Mouse (Mus musculus): ENCODE measurements at regions not wholly inside any gene's neighbourhood (a gene's known extent, or its start where the extent isn't known, plus 50 kb on each side); places are given as distances from the start of the nearest gene placed in this dataset.

DNA sequence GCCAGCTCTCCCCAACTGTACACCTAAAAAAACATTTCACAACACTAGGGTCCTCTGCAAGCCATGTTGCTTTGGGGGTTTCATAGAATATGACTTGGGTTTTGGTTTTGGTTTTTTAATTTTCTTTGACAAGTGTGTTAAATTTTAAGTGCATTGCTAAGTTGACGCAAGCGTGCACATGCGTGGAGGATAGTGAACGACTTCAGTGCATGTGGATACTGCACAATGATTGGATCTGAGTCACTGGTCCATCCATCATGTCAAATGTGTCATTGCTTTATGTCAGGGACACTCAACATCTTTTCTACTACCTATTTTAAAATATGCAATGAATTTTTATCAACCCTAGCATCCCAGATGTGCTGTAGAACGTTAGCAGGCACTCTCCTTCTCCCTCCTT is 134.5 kb upstream of the Pum3 start:
- no peak for DNase-seq (ENCODE audit: low spot score)

DNA sequence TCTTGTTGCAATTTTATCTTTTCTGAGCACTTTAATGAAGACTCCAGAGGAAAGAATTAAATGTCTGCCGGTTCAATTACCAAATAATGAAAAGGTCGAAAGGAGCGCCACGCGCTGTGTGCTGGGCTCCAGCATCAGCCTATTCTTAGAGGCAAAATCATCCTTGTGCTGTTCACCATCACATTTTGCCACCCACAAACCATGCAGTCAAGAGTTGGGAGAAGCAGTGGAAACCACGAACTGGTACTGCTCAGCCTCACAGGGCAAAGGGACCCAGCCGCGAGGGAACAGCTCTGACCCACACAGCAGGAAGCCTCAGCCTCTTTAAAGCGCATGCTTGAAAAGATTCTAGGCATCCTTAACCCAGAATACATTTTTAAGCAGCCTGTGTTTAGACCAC is 134.0 kb upstream of the Pum3 start:
- no peak for DNase-seq (ENCODE audit: low spot score)

DNA sequence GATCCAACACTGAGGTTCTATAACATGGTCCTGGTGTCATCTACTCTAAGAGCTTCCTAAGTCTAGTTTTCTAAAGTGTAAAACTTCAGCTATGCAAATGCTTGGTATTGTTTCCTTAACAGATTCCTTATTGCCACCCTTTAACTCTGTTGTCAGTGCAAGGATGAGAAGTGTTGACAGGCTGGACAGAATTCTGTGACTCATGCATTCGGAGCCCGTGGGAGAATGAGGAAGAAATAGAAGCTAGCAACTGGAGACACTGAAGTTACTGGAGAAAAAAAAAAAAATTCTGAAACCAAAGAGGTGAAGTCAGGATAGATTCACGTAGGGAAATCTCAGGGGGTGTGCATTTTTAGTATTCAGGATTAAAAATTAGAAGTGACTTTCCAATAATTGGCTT is 128.6 kb upstream of the Pum3 start:
- no peak for DNase-seq (ENCODE audit: low spot score)

DNA sequence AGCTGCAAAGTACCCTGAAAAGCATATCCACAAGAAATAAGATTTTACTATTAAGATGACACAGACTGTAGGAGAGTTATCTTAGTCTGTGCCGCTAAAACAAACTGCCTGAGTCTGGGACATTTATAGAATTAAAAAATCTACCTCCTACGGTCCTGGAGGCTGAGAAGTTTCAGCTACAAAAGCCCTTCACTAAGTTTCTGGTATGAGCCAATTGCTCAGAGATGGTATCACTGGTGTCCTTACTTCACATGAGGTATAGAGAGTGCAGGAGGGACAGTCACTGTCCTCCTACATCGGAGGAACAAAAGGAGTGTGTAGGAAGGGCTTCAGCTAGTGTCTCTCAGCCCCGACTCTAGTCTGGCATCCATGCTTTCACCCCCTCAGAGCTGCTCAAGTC is 127.1 kb upstream of the Pum3 start:
- DNase-seq (ENCODE audit: low spot score), result no peak

DNA sequence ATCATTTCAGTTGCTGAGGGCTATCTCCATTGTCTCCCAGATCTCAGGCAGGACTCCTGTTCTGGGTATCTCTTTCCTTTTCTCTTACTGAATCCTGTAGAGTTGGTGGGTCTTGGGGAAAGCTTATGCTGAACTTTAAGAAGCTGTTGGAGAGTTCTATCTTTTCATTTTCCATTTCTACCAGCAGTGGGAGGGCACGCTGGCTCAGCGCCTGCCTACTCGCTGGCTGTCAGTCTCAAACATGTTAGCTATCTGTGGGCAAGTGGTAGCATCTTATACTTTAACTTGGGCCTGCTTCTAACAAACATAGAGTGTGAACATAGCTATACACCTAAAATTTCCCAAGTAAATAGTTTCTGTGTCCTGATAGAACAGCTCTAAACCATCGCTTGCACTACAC is 125.2 kb upstream of the Pum3 start:
- DNase-seq (ENCODE audit: low spot score), result no peak

DNA sequence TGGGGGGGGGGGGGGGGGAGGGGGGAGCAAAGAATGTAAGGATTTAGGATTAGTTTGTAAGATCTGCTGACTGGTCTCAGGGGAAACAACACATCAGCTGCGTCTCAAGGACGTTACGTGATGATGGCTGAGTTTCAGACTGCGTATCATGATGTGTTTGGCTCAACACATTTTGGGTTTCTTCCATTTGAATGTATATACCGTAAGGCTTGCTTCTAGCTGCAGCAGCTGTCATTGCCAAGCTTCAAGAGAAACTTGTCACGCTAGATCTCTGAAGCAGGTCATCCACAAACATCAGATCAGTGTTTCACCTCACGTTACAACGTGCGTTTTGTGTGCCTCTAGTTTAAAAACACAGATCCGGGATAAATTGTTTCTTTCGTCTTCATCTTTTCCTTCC is 123.6 kb upstream of the Pum3 start:
- no peak for DNase-seq (ENCODE audit: low spot score)

DNA sequence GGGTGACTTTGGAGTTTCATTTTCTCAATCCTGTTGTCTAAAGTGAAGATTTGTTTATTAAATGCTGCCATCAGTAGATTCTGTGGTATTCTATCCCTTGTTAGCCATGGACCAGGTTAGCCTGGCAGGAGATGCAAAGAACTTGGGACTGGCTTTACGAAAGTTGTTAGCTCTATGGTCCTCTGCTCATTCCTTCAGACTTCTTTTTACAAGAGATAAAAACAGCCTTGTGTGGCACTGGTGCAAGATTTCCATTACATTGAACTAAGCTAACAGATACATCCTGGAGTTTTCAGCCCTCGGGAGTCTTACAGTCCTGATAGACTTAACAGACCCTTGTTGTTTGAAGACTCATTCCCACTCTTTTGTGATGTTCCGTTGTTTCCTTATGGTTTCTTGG is 108.1 kb upstream of the Pum3 start:
- DNase-seq (ENCODE audit: low spot score), result no peak

DNA sequence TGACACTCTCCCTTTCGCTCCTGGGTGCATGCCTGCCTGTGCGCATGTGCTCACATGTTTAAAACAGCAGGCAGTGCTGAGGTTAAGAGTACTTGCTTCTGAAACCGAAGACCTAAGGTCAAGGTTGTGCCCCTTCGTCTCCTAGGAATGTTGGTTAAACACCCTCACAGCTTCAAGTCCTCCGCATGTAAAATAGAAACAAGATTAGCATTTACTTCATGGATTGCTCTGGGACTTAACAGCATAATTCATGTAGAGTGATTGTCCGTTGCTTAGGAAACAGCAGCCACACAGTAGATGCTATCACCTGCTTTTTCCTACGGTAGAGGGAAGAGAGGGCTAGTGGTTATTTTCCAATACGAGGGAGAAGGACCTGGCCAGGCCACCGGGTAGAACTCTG is 107.4 kb upstream of the Pum3 start:
- DNase-seq (ENCODE audit: low spot score), result no peak

DNA sequence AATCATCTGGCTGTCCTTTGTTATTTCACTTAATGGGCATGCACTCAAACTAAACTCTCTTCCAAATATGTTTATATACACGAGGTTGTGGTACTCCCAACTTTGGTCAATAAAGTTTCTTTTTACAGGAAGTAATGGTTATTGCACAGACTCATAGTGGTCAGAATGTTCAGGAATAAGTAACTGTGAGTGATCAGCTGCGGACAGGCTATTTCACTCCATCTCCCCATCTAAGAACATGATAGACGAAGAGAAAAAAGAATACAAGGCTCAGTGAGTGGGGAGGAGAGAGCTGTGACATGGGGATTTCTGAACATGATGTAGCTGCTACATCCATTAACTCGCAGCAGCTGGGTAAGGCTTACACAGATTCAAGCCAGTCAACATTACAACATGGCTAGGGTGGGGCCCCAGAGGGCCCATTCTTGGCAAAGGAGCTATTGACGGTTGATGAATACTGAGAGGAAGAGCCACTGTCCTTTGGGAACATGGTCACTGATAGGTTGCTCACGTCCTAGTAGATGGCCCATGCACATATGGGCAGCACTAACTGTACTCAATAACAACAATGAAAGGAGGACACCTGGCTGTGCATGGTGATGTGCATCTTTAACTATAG is 98.4 kb upstream of the Pum3 start:
- no peak for DNase-seq (ENCODE audit: low spot score)

DNA sequence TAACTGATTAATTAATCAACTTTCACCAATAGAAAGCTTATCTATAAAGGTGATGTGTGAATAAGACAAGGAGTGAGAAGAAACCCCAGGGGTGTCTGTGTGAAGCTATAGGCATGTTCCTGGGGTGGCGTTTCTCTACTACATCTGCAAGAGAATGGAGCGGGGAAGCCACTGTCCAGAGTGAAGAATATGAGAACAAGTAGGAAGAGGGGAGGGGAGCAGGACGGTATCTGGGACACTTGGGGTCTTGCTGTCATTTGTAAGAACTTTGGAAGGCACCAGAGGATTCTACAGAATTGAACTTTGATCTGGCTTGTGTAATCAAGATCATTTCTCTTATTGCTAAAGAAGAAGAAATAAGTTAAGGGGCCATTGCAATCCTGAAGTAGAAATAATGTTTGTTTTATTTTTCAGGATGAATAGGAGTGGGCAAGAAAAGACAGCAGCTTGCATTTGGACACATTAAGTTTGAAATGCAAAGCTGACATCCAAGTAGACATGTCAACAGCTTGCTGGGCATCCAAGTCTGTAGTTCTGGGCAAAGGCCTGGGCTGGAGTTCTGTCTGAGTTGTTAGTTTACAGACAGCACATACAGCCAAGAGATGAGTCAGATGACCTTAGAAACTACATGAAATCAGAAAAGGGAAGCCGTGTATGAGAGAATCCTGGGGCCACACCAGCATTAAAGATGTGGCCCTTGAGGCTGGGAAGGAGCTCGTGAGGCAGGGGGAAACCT is 89.9 kb upstream of the Pum3 start:
- DNase-seq (ENCODE audit: low spot score), result no peak

DNA sequence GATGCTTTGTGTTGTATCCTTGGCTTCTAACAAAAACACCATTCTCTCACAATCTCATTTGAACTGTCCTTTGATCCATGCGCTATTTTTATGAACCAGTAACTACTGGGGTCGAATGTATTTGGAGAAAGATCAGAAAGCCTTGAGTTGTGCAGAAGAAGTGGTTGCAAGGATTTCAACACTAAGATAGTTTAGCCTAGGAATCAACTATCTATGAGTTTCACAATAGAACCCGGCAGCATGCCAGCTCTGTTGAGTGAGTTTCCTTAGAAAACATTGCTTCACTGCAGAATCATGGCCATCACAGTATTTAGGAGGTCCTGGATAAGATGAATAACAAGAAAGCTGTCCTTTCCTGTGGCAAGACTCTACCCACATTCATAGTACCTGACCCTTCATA is 84.6 kb upstream of the Pum3 start:
- no peak for DNase-seq (ENCODE audit: low spot score)

DNA sequence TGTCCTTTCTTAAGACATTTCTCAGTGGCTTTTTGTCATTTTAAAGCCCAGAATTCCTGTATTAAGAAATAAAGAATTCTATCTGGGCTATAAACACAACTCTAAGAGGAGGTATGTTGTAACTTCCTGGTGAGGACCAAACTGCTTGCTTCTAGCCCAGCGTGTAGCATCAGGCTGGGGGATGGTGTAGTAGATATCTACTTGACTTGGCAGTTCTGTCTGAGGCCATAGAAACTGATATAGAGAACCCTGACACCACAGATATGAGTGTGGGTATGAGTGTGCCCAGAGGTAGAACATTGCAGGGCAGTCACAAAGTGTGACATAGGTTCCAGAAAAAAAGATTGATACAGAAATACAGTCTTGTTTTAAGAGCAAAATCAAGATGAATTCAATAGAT is 83.9 kb upstream of the Pum3 start:
- no peak for DNase-seq (ENCODE audit: low spot score)

DNA sequence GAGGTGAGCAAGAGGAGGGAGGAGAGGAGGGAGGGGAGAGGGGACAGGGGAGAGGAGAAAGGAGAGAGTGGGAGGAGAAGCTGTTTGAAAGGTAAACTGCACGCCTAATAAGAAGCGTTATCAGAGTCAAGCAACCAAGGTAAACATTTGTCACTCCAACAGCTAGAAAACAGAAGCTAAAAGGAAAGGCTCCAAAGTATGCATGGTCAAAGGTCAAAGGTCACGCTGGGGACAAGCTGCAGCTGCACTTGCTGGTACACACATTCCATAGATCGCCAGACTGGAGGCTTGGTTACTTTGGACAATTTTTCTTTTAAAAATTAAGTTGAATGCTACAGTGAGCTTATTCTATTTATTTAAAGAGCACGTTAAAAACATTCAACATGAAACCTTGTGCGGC is 81.7 kb upstream of the Pum3 start:
- no peak for DNase-seq (ENCODE audit: low spot score)

DNA sequence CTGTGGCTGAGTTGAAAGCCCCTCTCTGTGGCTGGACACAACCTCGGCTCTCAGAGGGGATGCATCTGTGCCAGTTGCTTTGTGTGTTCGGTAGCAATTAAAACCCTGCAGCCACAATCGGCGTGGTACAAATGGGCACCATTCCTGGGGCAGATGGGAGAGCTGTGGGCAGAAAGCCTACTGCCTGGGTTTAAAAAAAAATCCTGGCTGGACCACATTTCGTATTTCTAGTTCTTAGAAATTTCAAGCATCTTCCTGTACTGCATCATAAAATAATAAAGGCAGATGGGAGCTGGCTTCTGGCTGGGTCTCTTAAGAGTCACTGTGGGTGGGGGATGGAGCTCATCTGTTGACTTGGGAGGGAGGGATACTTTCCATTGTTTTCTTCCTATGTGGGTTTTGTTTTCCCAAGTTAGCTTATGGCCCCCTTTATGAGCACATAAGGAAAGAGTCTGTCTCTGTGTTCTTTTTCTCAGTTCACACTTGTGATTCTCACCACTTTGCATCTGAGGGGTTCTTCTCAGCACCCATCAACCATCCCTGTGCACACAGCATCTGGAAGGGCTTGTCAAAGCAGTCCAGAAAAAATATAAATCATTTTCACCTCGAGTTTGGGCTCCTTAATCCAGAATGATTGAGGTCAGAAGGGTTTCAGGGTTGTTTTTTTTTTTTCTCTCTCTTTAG is 80.5 kb upstream of the Pum3 start:
- no peak for DNase-seq (ENCODE audit: low spot score)

DNA sequence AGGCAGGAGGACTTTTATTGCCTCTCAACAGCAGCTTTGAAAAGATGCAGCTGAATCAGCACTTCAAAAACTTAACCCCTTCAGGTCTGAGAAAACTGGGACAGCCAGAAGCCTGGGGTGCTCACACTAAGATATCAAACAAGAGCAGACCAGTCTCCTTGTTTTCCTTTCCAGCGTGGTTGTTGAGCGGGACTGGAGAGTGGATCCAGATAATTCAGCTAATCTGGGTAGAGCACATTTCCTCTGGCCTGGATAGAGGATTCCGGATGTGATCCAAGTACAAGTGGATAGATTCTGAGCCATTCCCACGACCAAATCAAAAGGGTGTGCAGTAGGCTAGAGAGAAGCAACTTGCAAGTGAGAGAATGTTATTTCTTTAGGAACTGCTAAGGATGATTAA is 68.7 kb upstream of the Pum3 start:
- DNase-seq (ENCODE audit: low spot score), result no peak

DNA sequence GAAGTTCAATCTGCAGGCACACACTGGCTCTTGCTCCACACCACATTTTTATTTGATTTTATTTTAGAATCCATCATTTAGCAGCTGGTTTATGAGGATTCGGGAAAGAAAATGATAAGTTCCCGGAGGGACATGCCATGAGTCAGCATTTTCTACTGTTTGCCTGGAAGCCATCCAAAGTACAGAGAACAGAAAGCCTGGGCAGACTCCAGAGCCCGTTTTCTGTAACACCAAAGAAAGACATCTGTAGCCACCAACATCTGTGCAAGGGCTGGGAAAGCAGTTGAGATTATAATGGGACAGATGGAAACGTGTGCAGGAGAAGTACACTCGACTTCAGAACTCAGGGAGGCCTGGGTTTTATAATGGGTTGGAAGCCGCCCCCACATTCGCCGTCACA is 62.8 kb upstream of the Pum3 start:
- DNase-seq (ENCODE audit: low spot score), result no peak

DNA sequence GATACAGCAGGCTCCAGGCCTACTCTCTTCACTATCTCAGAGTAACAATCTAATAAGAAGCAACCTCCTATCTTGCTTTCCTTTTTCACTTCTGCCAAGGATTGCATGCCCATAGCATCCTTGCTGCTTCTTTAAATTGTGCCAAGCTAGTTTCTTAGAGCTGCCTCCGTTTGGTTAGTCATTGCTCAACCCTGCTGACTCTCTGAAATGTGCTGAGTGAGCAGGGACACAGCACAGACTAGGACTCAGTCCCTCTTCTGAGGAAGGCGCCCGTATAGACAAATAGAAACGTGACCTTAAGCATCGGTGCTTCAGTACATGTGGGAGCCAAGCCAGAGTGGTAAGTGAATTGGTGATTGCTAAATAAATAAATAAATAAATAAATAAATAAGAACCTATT is 62.2 kb upstream of the Pum3 start:
- DNase-seq (ENCODE audit: low spot score), result no peak

DNA sequence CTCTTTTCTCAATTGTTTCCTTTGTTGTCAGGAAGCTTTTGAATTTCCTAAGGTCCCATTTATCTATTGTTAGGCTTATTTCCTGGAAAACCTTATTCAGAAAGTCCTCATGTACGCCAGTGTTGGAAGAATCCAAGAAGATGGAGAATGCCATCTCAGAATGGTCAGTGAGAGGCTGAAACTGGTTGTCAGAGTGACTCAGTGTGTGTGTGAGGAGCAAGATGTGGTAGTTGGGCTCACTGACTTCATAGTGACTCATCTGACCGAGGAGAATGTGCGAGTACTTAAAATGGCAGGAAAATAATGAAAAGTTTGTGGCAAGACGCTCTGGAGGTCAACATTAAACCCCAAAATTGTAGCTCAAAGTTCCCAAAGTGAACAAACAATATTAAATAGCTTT is 59.4 kb upstream of the Pum3 start:
- DNase-seq (ENCODE audit: low spot score), result no peak

All from thymus, postnatal 0 days (tissue).